Mouse (Mus musculus) heart, adult 2 months (tissue): ENCODE data around the gene Prkcd.

ENCODE experiments used
- CTCF ChIP-seq: fragments of 200-600 bp; IDR thresholded peaks from 2 replicates; pipeline ENCODE4 v1.8.1; 2022; ENCODE audit warnings: antibody characterized with exemption, mild to moderate bottlenecking, moderate library complexity
- EP300 ChIP-seq: fragments of 200-500 bp; IDR thresholded peaks from 2 replicates; pipeline ENCODE4 v1.6.1; 2011; ENCODE audit warnings: low read depth, low read length, control low read depth; ENCODE audit not compliant: insufficient read depth
- POLR2A ChIP-seq: fragments of 200-500 bp; IDR thresholded peaks from 2 replicates; pipeline ENCODE4 v1.6.1; 2011; ENCODE audit warnings: mild to moderate bottlenecking, low read depth, low read length, control low read depth; ENCODE audit not compliant: insufficient read depth

- TF ChIP-seq CTCF (no peak), POLR2A (no peak), EP300 (no peak)
These were observed 76.2 kb downstream of the Prkcd start for GRCm38 (mm10) chr14:30549777-30550149.
